Mouse (Mus musculus) embryo, embryonic 11 days (tissue): ENCODE measurements around the gene Inpp4b.
"Not testable (repeated sequence)": the region's sequence is repeated elsewhere in the genome, so short reads cannot be mapped to it uniquely, and the experiment has no call there.

Experiments used
- DNase-seq: peaks from one replicate; pipeline ENCODE4 v3.0.0-alpha.2; 2015

Inpp4b gene

DNA sequence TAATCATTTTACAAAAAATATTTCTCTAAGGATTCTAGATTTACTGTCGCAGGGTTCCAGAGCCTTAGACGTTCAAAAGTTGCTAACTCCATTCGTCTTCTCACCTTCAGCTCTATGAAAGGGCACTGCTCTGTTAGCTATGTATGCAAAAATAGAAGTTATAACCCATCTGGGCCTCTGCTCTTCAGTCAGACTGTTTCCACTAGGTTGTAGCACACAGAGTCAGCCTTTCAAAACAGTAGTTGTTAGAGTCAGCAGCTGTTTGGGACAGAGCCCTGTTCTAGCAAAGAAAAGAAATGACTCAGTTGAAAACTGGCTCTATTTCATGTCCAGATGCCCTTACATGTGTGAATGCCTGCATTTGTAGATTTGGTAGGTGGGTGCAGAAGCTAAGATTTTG is 442.4 kb downstream of the Inpp4b start:
- no peak for DNase-seq

DNA sequence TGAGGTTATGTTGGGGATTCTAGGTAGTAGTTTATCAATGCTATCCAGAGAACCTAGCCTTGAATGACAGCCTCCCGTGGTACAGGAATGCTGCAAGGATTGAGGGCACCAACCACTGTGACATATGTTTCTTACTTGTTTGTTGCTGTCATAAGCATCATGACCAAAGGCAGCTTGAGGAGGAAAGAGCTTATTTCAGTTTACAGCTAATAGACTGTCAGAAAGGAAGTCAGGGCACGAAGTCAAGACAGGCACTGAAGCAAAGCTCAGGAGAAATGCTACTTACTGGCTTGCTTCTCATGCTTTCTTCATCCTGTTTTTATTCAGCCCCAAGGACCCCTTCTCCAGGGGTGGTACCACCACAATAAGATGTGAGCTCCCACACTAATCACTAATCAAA is 446.1 kb downstream of the Inpp4b start:
- DNase-seq, result no peak

DNA sequence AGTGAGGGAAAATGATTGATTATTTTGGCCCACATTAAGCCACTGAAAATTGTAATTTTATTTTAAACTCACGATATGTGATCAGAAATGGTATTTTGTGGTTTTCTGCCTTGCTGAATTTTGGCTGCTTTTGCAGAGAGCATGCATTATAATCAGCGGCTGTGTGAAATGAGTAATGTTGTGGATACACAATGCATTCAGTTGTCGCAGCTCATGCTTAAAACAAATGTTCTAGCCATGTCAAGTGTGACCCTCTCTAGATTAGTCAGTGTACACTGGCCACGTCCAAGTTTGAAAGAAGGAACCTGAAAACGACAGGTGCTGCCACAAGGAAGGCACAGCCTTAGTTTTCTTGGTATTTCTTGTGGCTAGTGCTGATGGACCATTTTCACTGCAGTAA is 450.3 kb downstream of the Inpp4b start:
- DNase-seq, result no peak

DNA sequence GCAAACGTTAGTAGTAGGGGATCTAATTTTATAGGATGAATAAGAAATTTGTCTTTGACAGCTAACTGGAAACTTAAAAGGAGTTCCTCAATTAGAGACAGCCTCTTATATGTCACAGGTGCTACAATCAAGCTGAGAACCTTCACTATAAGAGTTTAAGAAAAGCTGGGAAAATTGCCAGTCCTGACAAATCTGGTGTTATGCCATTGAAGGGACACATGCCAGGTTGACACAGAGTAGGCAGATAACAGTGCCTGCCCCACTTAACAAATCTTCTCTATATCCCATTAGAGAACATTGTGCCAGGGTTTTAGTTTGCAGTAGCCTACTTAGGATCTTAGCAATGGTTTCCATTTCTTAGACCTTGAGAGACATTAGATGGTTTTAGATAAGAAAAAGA is 456.1 kb downstream of the Inpp4b start:
- DNase-seq, result no peak

DNA sequence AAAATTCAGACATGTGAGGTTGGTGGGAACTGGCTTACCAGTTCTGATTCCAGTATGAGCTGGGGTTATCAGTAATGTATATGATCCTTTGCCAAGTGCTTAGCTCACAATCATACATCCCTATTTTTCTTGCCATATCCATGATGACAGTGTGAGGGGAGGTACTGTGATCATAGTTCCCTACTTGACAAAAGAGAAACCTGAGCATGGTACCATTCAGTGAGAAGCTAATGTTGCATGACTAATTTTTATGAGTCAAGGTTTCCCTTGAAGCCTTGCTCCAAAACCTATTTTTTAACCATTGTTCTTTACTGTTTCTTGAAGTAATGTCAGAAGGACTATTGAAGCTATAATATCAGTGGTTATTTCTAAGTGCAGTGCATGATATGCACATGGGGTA is 458.4 kb downstream of the Inpp4b start:
- DNase-seq, result no peak

DNA sequence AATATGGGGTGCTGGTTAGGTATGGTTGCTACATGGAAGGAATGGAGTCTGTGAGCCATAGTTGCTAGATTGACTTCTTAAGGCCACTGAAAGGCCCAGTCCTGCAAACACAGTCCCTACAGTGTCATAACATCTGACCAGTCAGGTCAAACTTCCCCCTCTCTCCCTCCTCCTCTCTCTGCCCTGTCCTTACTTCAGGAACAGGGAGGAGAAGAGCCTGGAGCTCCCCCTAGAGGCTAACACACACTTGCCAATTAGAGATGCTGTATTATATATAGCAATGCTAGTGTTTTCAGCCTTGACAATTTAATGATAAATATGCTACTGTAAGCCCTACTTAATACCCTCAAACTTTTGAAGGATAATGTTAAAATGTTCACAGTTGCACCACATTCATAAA is 464.4 kb downstream of the Inpp4b start:
- DNase-seq, result peak; percentile 87

DNA sequence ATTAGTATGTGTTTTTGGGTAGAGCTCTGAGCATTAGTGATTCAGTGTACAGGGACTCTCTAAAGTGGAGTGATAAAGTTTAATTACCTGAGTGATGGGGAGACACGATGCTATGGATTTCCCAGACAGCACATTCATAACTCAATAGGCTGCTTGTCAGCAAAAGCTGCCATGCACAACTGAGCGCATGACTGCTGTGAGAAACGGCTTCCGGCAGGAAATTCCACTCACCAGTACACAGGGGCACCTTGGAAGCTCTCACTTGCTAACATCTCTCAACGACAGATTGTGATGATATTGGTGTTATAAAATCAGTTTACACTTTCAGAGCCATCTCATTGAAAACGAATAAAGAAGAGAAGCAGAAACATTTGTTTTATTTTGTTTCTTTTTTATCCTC is 465.2 kb downstream of the Inpp4b start:
- no peak for DNase-seq

DNA sequence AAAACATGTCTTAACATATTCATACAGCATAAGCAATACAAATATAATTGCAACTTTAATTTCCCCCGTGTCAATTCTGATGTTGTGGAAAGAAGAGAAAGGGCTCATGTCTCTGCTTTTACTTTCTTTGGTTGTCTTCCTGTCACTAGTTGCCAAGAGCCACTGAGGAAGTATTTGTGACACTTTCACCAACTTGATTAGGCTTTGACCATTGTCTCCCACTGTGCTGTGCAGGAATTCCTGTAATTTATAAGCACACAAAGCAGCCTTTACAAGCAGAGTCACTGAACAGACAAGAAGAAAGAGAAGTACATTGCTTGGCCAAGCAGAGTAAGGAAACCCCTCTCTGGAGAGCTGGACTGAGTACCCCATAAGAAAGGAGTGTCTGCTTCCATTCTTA is 466.1 kb downstream of the Inpp4b start:
- DNase-seq, result no peak

DNA sequence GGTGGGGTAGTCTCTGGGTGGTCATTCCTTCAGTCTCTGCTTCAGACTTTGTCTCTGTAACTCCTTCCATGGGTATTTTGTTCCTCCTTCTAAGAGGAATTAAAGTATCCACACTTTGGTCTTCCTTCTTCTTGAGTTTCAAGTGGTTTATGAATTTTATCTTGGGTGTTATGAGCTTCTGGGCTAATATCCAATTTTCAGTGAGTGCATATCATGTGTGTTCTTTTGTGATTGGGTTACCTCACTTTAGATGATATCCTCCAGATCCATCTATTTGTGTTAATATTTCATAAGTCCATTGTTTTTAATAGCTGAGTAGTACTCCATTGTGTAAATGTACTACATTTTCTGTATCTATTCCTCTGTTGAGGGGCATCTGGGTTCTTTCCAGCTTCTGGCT is 467.1 kb downstream of the Inpp4b start:
- not testable (repeated sequence) for DNase-seq

DNA sequence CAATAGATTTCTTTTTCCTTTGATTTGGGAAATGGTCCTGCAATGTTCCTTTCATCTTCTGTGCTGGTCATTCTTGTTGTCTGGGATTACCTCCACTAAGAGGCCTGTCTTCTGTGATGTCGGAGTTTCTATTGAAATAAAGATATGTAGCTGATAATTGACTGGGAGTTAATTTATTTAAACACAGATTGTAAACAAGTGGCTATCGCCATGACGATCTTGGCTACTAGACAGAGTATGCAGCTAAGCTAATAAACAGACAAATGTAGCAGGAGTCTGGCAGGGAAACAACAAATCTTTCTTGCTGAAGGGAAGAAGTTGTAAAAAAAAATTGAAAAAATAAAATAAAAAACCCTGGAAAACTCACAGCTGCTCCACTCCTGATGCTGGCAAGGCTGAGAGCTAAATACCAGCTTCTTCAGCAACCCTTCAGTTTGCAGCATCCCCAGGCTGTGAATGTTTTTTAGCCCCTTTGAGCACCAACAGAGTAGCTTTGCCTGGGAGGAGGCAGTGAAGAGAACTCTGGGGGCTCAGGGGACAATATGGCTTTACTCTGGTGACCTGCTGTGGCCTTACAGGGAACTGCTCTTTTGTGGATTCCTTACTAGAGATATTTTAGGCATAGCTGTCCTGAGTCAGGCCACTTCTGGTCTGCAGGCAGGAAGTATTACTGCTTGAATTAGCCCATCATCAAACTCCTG is 469.8 kb downstream of the Inpp4b start:
- DNase-seq, result peak; percentile 52

DNA sequence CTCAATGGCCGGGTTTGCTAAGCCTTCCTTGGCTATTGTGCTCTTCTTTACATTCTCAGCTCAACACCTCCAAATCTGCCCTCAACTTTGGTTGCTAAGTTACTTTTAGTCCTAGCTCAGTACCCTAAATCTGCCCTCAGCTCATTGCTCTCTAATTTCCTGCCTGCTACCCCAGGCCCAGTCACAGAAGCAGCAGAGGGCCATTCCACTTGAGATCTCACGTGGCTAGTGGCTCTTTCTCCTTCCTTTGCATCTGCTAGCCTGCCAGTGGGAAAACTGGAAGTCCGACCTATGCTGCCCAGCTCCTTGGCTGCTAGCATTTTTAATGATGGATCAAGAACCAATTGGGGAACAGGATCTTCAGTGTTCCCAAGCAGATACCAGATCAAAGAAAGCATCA is 472.4 kb downstream of the Inpp4b start:
- peak; percentile 17 for DNase-seq

DNA sequence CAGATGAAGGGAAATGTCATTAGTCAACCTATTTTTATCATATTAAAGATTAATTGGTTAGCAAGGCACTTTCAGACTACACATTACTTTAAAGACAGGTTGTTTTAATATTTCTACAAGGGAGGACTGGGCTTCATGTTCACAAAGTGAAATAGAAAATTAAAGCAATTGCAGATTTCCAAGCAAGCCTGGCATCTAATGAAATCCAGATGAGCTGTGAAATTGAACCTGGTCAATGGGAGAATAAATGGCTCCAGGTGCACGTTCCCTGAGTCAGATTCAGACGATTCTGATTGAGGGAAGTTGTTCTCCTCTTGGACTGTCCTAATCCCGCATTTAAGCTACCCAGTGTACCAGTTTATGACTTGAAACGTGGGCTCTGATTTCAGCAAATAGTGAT is 473.2 kb downstream of the Inpp4b start:
- DNase-seq, result peak; percentile 80

DNA sequence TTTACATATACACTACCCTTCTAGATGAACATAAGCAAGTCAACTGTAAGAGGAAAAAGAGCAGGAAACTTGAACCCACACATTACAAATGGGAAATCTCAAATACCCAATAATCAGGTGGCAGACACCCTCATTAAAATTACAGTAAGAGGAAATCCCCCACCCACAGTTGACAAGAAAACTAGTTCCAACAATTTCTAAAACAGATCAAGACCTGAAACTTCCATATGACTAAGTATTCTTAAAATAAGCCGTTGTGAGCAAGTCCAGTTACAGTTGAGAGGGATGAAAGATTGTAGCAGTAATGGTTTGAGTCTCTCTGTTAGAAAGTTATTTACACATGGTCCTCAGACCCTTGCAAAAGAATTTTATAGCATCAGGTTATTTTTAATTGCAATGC is 480.8 kb downstream of the Inpp4b start:
- no peak for DNase-seq

DNA sequence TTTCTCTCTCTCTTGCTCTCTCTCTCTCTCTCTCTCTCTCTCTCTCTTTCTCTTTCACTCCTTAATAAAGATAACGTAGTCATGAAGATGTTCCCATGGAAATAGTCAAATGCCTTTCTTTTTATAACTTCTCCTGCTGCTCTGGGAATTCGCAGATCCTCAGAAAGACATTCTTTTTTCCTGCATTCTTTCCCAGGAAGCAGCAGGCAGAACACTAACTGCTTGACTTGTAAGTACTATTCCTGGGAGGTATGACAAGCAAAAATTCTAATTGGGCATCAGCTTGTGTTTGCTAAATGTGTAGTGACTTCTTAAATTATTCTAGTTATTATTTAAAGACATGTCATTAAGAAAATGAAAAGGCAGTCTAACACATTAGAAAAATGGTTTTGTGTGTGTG is 482.6 kb downstream of the Inpp4b start:
- DNase-seq, result no peak

DNA sequence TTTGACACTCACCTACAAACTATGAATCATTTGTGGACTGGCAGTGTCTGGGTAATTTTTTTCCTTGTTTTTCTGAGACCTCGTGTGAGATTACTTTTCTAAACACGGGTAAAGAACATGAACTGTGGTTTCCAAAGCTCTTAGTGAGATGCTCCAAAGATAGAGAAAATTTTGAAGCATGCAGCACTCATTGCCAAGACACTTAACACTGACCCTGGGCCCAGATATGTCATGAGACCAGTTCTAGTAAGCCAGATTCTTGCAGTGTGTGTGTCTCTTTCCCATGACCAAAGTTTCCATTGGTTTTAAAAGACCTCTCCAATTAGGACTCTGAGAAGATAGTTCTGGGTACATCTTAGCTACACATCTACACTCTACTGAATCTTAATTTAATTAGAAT is 484.1 kb downstream of the Inpp4b start:
- no peak for DNase-seq

DNA sequence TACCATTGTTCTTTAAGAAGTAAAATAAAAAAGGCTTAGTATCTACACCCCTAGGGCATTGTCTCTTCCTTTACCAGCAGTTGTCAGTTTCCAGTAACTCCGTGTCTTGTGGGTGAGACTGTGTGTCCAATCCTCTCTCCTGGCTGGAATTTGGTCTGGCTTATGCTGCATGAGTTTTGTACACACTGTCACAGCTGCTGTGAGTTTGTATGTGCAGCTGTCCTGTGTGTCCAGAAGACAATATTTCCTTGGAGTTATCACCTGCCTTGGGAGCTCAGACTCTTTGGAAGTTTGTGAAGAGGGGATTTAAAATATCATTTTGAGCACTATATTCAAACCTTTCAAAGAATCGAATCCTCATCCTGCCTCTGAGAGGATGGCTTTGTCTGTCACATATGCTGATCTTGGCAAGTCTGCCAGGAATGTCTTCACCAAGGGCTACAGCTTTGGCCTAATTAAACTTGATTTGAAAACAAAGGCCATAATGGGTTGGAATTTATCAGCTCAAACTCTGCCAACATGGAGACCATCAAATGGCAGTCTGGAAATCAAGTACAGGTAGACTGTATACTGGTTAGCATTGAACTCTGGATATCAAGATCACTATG is 485.1 kb downstream of the Inpp4b start:
- DNase-seq, result no peak

DNA sequence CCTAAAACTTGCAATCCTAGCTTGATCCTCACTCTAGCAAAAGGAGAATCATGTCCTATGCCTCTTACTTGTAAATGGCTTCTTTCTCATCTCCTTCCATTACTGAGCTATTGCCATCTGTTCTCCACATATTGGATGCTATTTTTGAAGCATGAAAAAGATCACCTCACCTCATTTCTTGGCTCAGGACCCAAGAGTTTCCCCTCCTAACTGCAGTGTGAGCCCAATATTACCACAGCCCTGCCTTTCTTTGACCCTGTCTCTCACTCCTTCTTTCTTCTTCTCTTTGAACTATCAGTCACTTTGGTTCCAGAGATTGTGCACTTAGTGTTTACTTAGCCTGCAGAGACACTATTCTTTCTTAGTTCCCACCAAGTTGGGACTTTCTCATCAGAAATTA is 489.1 kb downstream of the Inpp4b start:
- no peak for DNase-seq

DNA sequence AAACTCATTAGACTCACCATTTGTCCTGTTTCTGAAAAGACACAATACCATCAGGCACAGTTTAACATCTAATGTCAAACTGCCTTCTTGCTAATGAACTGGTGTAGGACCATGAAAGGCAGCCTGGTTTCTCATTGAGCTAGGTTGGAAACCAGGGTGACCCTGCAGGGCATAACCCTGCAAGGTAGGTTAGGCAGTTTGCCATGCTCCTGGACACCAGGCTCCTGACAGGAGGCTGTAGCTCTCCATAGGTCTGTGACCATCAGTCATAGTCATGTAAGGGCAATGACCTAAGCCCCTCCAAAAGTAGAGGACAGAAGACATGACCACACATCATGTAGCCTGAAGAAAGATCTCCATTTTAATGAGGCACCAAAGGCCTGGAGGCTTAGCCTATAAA is 491.5 kb downstream of the Inpp4b start:
- DNase-seq, result no peak

DNA sequence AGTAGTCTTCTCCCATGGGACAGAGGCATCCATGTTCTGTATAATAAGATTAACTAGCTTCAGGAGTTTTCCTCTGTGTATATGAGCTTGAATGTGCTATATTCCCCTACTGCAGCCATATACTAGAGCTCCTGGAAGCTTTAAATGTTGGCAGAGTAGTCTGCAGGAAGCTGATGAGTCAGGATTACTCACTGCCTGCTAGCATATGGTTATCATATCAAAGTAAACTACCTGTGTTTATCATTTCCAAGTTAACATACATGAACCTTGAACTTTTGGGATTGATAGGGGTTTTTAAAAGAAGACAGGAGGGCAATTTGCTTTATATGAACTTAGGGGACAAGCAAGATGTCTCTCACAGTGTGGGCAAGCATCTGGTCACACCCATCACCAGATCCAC is 498.2 kb downstream of the Inpp4b start:
- no peak for DNase-seq

DNA sequence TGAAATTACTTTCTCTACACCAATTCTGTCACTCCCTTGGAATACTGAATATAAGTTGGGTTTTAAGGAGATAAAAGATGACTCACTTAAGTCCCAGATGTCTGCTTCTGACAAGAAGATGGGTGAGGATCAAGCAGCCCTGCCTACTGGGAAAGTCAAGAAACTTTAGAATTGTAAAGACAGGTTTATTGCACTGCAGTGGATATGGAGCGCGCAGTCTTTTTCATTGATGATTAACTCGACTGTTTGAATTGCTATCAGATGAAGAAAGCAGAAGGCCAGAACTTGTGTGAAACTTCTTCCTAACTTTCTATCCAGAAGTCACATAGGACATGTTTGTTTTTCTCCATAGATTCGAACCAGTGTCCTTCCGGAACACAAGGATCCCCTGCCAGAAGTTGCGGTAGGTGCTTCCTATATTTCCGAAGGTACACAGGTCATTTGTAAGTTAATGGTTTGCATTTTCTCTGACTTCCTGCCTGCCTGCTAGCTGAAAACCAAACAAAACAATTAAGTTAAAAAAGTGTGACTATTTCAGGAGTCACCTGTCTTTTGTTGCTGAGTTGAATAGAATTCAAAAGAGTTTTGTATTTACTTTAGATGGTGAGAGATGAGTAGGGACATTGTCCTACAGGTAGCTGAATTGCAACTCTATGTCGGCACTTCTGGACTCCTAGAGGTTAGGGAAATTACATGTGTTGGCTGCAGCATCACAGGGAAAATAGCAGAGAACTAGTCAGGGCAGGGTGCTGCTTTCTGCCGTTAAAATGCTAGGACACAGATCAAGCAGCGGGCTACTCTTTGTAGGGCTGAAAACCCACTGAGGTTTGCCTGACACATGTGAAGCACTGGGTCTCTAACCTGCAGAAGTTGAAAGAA is 502.0 kb downstream of the Inpp4b start:
- DNase-seq, result no peak

DNA sequence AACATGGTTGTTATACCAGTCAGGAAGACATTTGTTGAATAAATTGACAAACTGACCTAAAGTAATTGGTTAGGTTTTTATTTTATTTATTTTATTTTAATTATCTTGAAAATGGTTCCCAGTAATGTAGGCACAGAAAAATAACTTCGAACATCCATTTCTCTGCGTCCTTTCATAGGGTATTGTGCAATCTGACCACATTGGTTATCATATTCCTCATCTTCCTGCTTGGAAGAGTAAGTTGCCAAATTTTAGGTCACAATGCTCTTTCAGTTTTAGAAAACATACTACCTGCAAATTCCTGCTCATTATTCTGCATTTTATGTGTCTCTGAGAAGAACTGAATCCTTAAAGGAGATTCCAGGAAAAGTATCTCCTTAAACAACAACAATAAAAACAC is 505.6 kb downstream of the Inpp4b start:
- DNase-seq, result no peak

DNA sequence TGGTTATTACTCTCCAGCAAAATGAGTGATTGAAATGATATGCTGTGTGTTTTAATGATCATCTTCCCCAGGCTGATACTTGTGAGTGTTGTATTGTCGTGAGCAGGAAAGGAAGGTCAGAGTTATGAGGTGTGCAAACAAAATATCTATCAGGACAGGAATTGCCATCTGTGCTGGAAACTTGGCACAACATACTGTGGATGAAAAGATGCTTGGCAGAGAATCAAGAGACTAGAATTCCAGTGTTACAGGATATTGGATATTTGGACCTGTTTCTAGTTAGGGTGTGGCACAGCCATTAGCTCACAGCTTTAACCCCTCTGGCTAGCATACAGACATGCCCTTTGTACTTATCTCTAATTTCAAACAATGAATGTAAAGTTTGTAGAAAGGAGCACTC is 507.6 kb downstream of the Inpp4b start:
- DNase-seq, result no peak

DNA sequence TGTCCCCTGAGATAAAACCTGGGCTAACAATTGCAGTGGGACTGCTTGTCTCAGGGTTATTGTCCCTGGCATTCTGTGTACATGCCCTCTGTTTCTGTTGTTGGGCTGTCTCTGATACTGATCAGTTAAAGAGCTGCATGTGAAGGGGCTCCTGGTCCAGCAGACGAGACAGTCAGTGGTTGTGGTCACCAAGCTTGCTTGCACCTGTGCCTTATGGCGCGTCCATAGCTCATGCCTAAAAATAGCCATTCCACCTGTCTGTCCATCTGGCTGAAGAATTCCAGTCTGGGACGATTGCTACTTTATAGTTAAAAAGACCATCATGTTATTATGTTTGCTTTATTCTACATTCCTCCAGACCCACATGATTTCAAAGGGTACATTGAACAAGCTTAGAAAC is 510.8 kb downstream of the Inpp4b start:
- DNase-seq, result no peak

DNA sequence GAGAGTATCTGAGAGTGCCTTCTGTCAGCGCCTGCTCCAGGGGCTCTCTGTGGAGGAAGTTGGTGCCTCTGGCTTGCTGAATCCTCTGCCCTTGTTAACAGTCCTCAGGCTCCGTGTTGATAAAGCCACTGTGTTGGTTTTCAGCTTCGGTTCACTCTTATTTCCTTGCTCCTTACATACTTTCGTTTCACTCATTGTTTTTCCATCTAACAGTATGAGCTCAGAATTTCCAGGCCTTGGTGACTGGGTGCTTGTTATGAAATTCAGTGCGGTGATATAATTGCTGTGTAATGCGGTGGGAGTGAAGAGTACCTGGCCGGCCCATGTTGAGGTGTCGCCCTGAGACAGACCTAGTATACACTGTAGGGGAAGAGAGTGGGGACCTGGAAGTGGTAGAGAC is 512.2 kb downstream of the Inpp4b start:
- DNase-seq, result no peak
